Mouse (Mus musculus): Measurements from ENCODE around the gene Cfap43. TPM values are rescaled to one million over a fixed set of nuclear protein-coding genes. Genes with fewer than 3 reads are reported as not detected.

Gene Cfap43
- polyA plus RNA-seq, 1 experiment from 2014 or later, result 0.97 TPM

GRCm38 (mm10) chr19:47798583-47798982, 120.5 kb downstream of the Cfap43 start:
- H3K9ac ChIP-seq (replicated peaks; ENCODE audit: low read depth, low read length), result no peak overlapping the region
- no peak for ATAC-seq (ENCODE audit: insufficient number of reproducible peaks, insufficient read depth, low FRiP score, low read depth)
- 74% methylated on average over 10 of the region's 10 CpGs for WGBS
- no peaks in the 10 kb centered on the region for H3K4me1 ChIP-seq (ENCODE audit: control insufficient read depth, insufficient read depth, low read length)
- no peak overlapping the region for H3K4me3 ChIP-seq (ENCODE audit: low read depth, low read length)
- H3K36me3 ChIP-seq (ENCODE audit: control insufficient read depth, insufficient read depth, low read length), result no peaks in the 10 kb centered on the region
- H3K27ac ChIP-seq (ENCODE audit: low read length), result no peak overlapping the region
- H3K27me3 ChIP-seq (ENCODE audit: control insufficient read depth, insufficient read depth, low read length), result no peaks in the 10 kb centered on the region
- H3K4me2 ChIP-seq (replicated peaks; ENCODE audit: low read depth, low read length), result no peak overlapping the region
- no peaks in the 10 kb centered on the region for H3K9me3 ChIP-seq (ENCODE audit: control insufficient read depth, low read depth, low read length)

- no peak for ATAC-seq (ENCODE audit: insufficient number of reproducible peaks, insufficient read depth, low FRiP score, low read depth)
- no peaks in the 10 kb centered on the region for H3K36me3 ChIP-seq (ENCODE audit: control insufficient read depth, insufficient read depth, low read length)
- no peak overlapping the region for H3K4me2 ChIP-seq (replicated peaks; ENCODE audit: low read depth, low read length)
- no peaks in the 10 kb centered on the region for H3K4me1 ChIP-seq (ENCODE audit: control insufficient read depth, insufficient read depth, low read length)
- H3K27ac ChIP-seq (ENCODE audit: low read length), result no peak overlapping the region
- H3K4me3 ChIP-seq (ENCODE audit: low read depth, low read length), result no peak overlapping the region
- no peaks in the 10 kb centered on the region for H3K27me3 ChIP-seq (ENCODE audit: control insufficient read depth, insufficient read depth, low read length)
- H3K9ac ChIP-seq (replicated peaks; ENCODE audit: low read depth, low read length), result no peak overlapping the region
- 75% methylated on average over 7 of the region's 7 CpGs for WGBS
- H3K9me3 ChIP-seq (ENCODE audit: control insufficient read depth, low read depth, low read length), result no peaks in the 10 kb centered on the region
These were observed 122.4 kb downstream of the Cfap43 start for GRCm38 (mm10) chr19:47796699-47797098.

- Histone ChIP-seq H3K36me3 (ENCODE audit: control insufficient read depth, insufficient read depth, low read length) (no peaks in the 10 kb centered on the region), H3K9ac (replicated peaks; ENCODE audit: low read depth, low read length) (no peak overlapping the region), H3K4me3 (ENCODE audit: low read depth, low read length) (no peak overlapping the region), H3K4me2 (replicated peaks; ENCODE audit: low read depth, low read length) (no peak overlapping the region), H3K4me1 (ENCODE audit: control insufficient read depth, insufficient read depth, low read length) (no peaks in the 10 kb centered on the region), H3K9me3 (ENCODE audit: control insufficient read depth, low read depth, low read length) (no peaks in the 10 kb centered on the region), H3K27me3 (ENCODE audit: control insufficient read depth, insufficient read depth, low read length) (no peaks in the 10 kb centered on the region), H3K27ac (ENCODE audit: low read length) (no peak overlapping the region; the same call in 1 of the 2 replicates)
- ATAC-seq (ENCODE audit: insufficient number of reproducible peaks, insufficient read depth, low FRiP score, low read depth), result no peak; the same call in 1 of the 2 replicates
- WGBS, result 53% methylated on average over 15 of the region's 15 CpGs
These were observed 123.9 kb downstream of the Cfap43 start for GRCm38 (mm10) chr19:47795009-47795728.

DNA sequence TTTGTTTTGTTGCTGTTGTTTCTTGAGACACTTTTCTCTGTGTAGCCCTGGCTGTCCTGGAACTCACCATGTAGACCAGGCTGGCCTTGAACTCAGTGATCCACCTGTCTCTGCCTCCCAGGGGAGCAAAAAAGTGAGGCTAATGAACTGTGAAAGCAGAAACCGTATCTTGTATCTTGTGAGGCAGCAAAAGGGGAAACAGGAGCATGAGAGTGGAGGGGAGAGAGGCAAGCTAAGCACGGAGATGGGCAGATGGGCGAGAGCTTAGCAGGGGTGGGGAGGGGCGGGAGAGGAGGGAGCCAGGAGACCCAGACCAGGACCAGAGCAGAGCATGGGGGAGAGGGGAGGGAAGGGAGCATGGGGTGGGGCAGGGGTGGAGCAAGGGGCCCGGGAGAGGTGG, 124.8 kb downstream of the Cfap43 start:
- no peaks in the 10 kb centered on the region for H3K4me1 ChIP-seq (ENCODE audit: control insufficient read depth, insufficient read depth, low read length)
- H3K9ac ChIP-seq (replicated peaks; ENCODE audit: low read depth, low read length), result no peak overlapping the region
- ATAC-seq (ENCODE audit: insufficient number of reproducible peaks, insufficient read depth, low FRiP score, low read depth), result no peak
- H3K27ac ChIP-seq (ENCODE audit: low read length), result no peak overlapping the region; the same call in 1 of the 2 replicates
- WGBS, result 36% methylated on average over 5 of the region's 5 CpGs
- H3K4me2 ChIP-seq (replicated peaks; ENCODE audit: low read depth, low read length), result no peak overlapping the region
- H3K4me3 ChIP-seq (ENCODE audit: low read depth, low read length), result no peak overlapping the region
- no peaks in the 10 kb centered on the region for H3K27me3 ChIP-seq (ENCODE audit: control insufficient read depth, insufficient read depth, low read length)
- H3K36me3 ChIP-seq (ENCODE audit: control insufficient read depth, insufficient read depth, low read length), result no peaks in the 10 kb centered on the region
- H3K9me3 ChIP-seq (ENCODE audit: control insufficient read depth, low read depth, low read length), result no peaks in the 10 kb centered on the region

- H3K4me3 ChIP-seq (ENCODE audit: low read depth, low read length), result no peak overlapping the region
- H3K9me3 ChIP-seq (ENCODE audit: control insufficient read depth, low read depth, low read length), result no peaks in the 10 kb centered on the region
- no peaks in the 10 kb centered on the region for H3K27me3 ChIP-seq (ENCODE audit: control insufficient read depth, insufficient read depth, low read length)
- H3K36me3 ChIP-seq (ENCODE audit: control insufficient read depth, insufficient read depth, low read length), result no peaks in the 10 kb centered on the region
- no peak overlapping the region for H3K27ac ChIP-seq (ENCODE audit: low read length)
- WGBS, result 94% methylated on average over 11 of the region's 11 CpGs
- H3K4me2 ChIP-seq (replicated peaks; ENCODE audit: low read depth, low read length), result no peak overlapping the region
- ATAC-seq (ENCODE audit: insufficient number of reproducible peaks, insufficient read depth, low FRiP score, low read depth), result no peak
- no peaks in the 10 kb centered on the region for H3K4me1 ChIP-seq (ENCODE audit: control insufficient read depth, insufficient read depth, low read length)
- no peak overlapping the region for H3K9ac ChIP-seq (replicated peaks; ENCODE audit: low read depth, low read length)
These were observed 128.6 kb downstream of the Cfap43 start for GRCm38 (mm10) chr19:47790316-47791020.

DNA sequence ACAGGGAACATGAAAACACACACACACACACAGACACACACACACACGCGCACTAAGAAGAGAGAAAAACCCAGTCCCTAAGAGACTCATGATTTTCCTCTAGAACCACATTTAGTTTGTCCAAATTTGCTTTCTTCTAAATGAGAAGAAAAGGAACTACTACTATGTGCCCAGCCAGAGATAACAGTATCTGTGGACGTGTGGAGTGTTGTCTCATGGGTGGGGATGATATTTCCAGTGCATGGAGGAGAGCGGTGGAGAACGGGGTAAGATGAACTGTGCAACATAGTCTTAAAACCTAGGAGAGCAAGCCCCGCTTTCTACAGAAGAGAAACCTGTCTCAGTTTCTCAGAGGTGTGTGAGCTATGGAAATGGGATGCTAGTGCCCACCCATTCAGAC, 135.2 kb downstream of the Cfap43 start:
- no peaks in the 10 kb centered on the region for H3K4me1 ChIP-seq (ENCODE audit: control insufficient read depth, insufficient read depth, low read length)

DNA sequence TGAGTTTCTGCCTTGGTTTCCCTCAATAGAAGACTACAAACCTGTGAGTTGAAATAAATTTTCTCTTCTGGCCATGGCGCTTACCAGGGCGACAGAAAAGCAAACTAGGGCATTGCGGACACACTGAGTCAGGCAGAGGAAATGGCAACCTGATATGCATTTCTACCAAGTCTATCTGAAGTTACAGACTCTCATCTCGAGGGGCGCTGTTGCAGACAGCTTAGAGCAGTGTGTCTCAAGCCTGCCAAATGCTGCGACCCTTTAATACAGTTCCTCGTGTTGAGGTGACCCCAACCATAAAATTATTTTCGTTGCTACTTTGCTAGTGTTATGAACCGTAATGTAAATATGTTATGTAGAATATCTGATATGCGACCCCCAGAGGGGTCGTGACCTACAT, 138.1 kb downstream of the Cfap43 start:
- Histone ChIP-seq H3K9me3 (ENCODE audit: control insufficient read depth, low read depth, low read length) (no peaks in the 10 kb centered on the region), H3K4me1 (ENCODE audit: control insufficient read depth, insufficient read depth, low read length) (no peaks in the 10 kb centered on the region), H3K4me3 (ENCODE audit: low read depth, low read length) (no peak overlapping the region), H3K4me2 (replicated peaks; ENCODE audit: low read depth, low read length) (no peak overlapping the region), H3K27ac (ENCODE audit: low read length) (no peak overlapping the region), H3K9ac (replicated peaks; ENCODE audit: low read depth, low read length) (no peak overlapping the region), H3K27me3 (ENCODE audit: control insufficient read depth, insufficient read depth, low read length) (no peaks in the 10 kb centered on the region), H3K36me3 (ENCODE audit: control insufficient read depth, insufficient read depth, low read length) (no peaks in the 10 kb centered on the region)
- 74% methylated on average over 11 of the region's 11 CpGs for WGBS
- ATAC-seq (ENCODE audit: insufficient number of reproducible peaks, insufficient read depth, low FRiP score, low read depth), result no peak

More for the DNA sequence above, 135.2 kb downstream of the Cfap43 start:
- Histone ChIP-seq H3K27ac (ENCODE audit: low read length) (no peak overlapping the region), H3K36me3 (ENCODE audit: control insufficient read depth, insufficient read depth, low read length) (no peaks in the 10 kb centered on the region), H3K4me3 (ENCODE audit: low read depth, low read length) (no peak overlapping the region), H3K9ac (replicated peaks; ENCODE audit: low read depth, low read length) (no peak overlapping the region), H3K9me3 (ENCODE audit: control insufficient read depth, low read depth, low read length) (no peaks in the 10 kb centered on the region), H3K27me3 (ENCODE audit: control insufficient read depth, insufficient read depth, low read length) (no peaks in the 10 kb centered on the region), H3K4me2 (replicated peaks; ENCODE audit: low read depth, low read length) (no peak overlapping the region)
- WGBS, result 92% methylated on average over 6 of the region's 6 CpGs
- no peak for ATAC-seq (ENCODE audit: insufficient number of reproducible peaks, insufficient read depth, low FRiP score, low read depth)

DNA sequence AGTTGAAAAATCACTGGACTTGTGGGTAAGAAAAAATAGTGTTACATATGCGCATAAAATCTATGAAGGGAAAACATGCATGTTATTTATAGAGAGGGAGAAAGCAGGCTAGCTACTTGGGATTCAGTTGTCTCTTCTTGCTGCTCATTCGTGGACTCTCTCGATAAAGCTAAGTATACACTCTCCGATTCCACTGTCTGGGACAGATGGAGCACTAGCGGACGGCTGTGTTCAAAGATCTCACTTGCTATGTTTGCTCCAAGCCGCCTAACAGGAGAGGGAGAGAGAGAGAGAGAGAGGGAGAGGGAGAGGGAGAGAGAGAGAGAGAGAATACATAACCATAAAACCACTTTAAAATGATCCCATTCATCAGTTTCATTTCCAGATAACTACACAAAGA, 138.9 kb downstream of the Cfap43 start:
- Histone ChIP-seq H3K36me3 (ENCODE audit: control insufficient read depth, insufficient read depth, low read length) (no peaks in the 10 kb centered on the region), H3K4me3 (ENCODE audit: low read depth, low read length) (no peak overlapping the region), H3K4me2 (replicated peaks; ENCODE audit: low read depth, low read length) (no peak overlapping the region), H3K4me1 (ENCODE audit: control insufficient read depth, insufficient read depth, low read length) (no peaks in the 10 kb centered on the region), H3K9ac (replicated peaks; ENCODE audit: low read depth, low read length) (no peak overlapping the region), H3K9me3 (ENCODE audit: control insufficient read depth, low read depth, low read length) (no peaks in the 10 kb centered on the region), H3K27me3 (ENCODE audit: control insufficient read depth, insufficient read depth, low read length) (no peaks in the 10 kb centered on the region), H3K27ac (ENCODE audit: low read length) (no peak overlapping the region)
- ATAC-seq (ENCODE audit: insufficient number of reproducible peaks, insufficient read depth, low FRiP score, low read depth), result no peak
- 87% methylated on average over 7 of the region's 7 CpGs for WGBS

Data from stomach, embryonic 14.5 days (tissue).